Mouse (Mus musculus) MEL (cell line): ENCODE results near the gene Slco1a6. TPM values are rescaled to one million over a fixed set of nuclear protein-coding genes. Genes with fewer than 3 reads are reported as not detected.

Experiments used
- DNase-seq: peaks from one replicate; pipeline ENCODE4 v3.0.0; 2011; ENCODE audit warnings: low read depth, low spot score
- H3K27ac ChIP-seq: 2 replicates; pipeline ENCODE4 v1.5.1; 2012; ENCODE audit warnings: low read depth, mild to moderate bottlenecking, control low read depth, low read length, moderate library complexity; ENCODE audit not compliant: control insufficient read depth
- H3K27me3 ChIP-seq, 2 experiments: fragments of 150-350 bp in 1 of 2; sonication (generic) in 1 of 2; 2 replicates each; pipeline ENCODE4 v1.6.1; 2012; ENCODE audit warnings: low read length in 2 of 2, mild to moderate bottlenecking in 2 of 2, improper control_type of control experiment in 1 of 2, moderate library complexity in 1 of 2; ENCODE audit not compliant: insufficient read depth in 2 of 2, control insufficient read depth in 1 of 2
- H3K36me3 ChIP-seq, 2 experiments: 2 replicates each; pipeline ENCODE4 v1.6.1; 2012 to 2014; ENCODE audit warnings: low read length in 2 of 2, improper control_type of control experiment in 1 of 2, inconsistent platforms in 1 of 2, mild to moderate bottlenecking in 1 of 2; ENCODE audit not compliant: insufficient read depth in 2 of 2, control insufficient read depth in 1 of 2
- H3K4me1 ChIP-seq, 2 experiments: fragments of 150-350 bp in 1 of 2; sonication (generic) in 1 of 2; 2 replicates each; pipeline ENCODE4 v1.6.1; 2012; ENCODE audit warnings: low read length in 2 of 2, improper control_type of control experiment in 1 of 2, mild to moderate bottlenecking in 1 of 2; ENCODE audit not compliant: insufficient read depth in 2 of 2, control insufficient read depth in 1 of 2
- H3K4me3 ChIP-seq, 2 experiments: fragments of 150-350 bp in 1 of 2; sonication (generic) in 1 of 2; 2 replicates each; pipeline ENCODE4 v1.5.1; 2012; ENCODE audit warnings: low read depth in 2 of 2, low read length in 2 of 2, mild to moderate bottlenecking in 2 of 2, moderate library complexity in 2 of 2, control low read depth in 1 of 2, improper control_type of control experiment in 1 of 2; ENCODE audit not compliant: control insufficient read depth in 1 of 2, insufficient read depth in 1 of 2
- H3K79me2 ChIP-seq: 2 replicates; pipeline ENCODE4 v1.6.1; 2012; ENCODE audit warnings: mild to moderate bottlenecking, low read length, moderate library complexity; ENCODE audit not compliant: control insufficient read depth, poor library complexity, insufficient read depth
- H3K9ac ChIP-seq: 2 replicates; pipeline ENCODE4 v1.6.1; 2012; ENCODE audit warnings: low read depth, mild to moderate bottlenecking, control low read depth, low read length, moderate library complexity; ENCODE audit not compliant: control insufficient read depth, poor library complexity, severe bottlenecking
- H3K9me3 ChIP-seq: fragments of 150-350 bp; sonication (generic); replicated peaks from 2 replicates; pipeline ENCODE4 v1.6.1; 2012; ENCODE audit warnings: mild to moderate bottlenecking, low read length, improper control_type of control experiment, moderate library complexity; ENCODE audit not compliant: insufficient read depth
- BHLHE40 ChIP-seq: IDR thresholded peaks from 2 replicates; pipeline ENCODE4 v1.6.1; 2012; ENCODE audit warnings: low read depth, mild to moderate bottlenecking, inconsistent platforms, low read length, improper control_type of control experiment, borderline replicate concordance
- CHD1 ChIP-seq: IDR thresholded peaks from 2 replicates; pipeline ENCODE4 v1.6.1; 2012; ENCODE audit warnings: low read depth, mild to moderate bottlenecking, inconsistent platforms, low read length, improper control_type of control experiment
- E2F4 ChIP-seq: IDR thresholded peaks from 2 replicates; pipeline ENCODE4 v1.6.1; 2011; ENCODE audit warnings: low read depth, low read length, improper control_type of control experiment, borderline replicate concordance
- EP300 ChIP-seq, 2 experiments: IDR thresholded peaks; 2 replicates each; pipeline ENCODE4 v1.6.1; 2011; ENCODE audit warnings: improper control_type of control experiment in 2 of 2, low read length in 2 of 2, low read depth in 1 of 2, mild to moderate bottlenecking in 1 of 2
- KAT2A ChIP-seq: conservative IDR thresholded peaks from 2 replicates; pipeline ENCODE4 v1.6.1; 2012; ENCODE audit warnings: low read depth, low read length, improper control_type of control experiment, inconsistent platforms
- MEF2A ChIP-seq: IDR thresholded peaks from 2 replicates; pipeline ENCODE4 v1.6.1; 2014; ENCODE audit warnings: low read depth, mild to moderate bottlenecking, inconsistent platforms, low read length, improper control_type of control experiment; ENCODE audit not compliant: poor library complexity, insufficient replicate concordance, severe bottlenecking; ENCODE audit errors: extremely low read depth
- MXI1 ChIP-seq: IDR thresholded peaks from 2 replicates; pipeline ENCODE4 v1.6.1; 2011; ENCODE audit warnings: mild to moderate bottlenecking, low read depth, low read length, improper control_type of control experiment
- MYC ChIP-seq: IDR thresholded peaks from 2 replicates; pipeline ENCODE4 v1.6.1; 2011; ENCODE audit warnings: low read depth, mild to moderate bottlenecking, low read length, improper control_type of control experiment, moderate library complexity
- NELFE ChIP-seq: IDR thresholded peaks from 2 replicates; pipeline ENCODE4 v1.6.1; 2011; ENCODE audit warnings: low read depth, low read length, improper control_type of control experiment
- POLR2AphosphoS5 ChIP-seq: IDR thresholded peaks from 2 replicates; pipeline ENCODE4 v1.6.1; 2012; ENCODE audit warnings: low read depth, borderline replicate concordance, mild to moderate bottlenecking, inconsistent platforms, low read length, moderate library complexity, mixed read lengths
- RCOR1 ChIP-seq: IDR thresholded peaks from 2 replicates; pipeline ENCODE4 v1.6.1; 2012; ENCODE audit warnings: low read depth, mild to moderate bottlenecking, inconsistent platforms, low read length, improper control_type of control experiment
- SIN3A ChIP-seq: IDR thresholded peaks from 2 replicates; pipeline ENCODE4 v1.6.1; 2012; ENCODE audit warnings: low read length, improper control_type of control experiment, inconsistent platforms
- TAL1 ChIP-seq: IDR thresholded peaks from 2 replicates; pipeline ENCODE4 v1.6.1; 2012; ENCODE audit warnings: mild to moderate bottlenecking, inconsistent platforms, low read length, moderate library complexity, mixed read lengths
- TBP ChIP-seq: IDR thresholded peaks from 2 replicates; pipeline ENCODE4 v1.8.0; 2011; ENCODE audit warnings: low read depth, low read length, improper control_type of control experiment
- UBTF ChIP-seq: IDR thresholded peaks from 2 replicates; pipeline ENCODE4 v1.6.1; 2012; ENCODE audit warnings: low read depth, mild to moderate bottlenecking, inconsistent platforms, low read length, improper control_type of control experiment, moderate library complexity, borderline replicate concordance; ENCODE audit not compliant: insufficient read depth
- USF2 ChIP-seq, 2 experiments: IDR thresholded peaks; 2 replicates each; pipeline ENCODE4 v1.6.1; 2011 to 2012; ENCODE audit warnings: improper control_type of control experiment in 2 of 2, low read length in 2 of 2, borderline replicate concordance in 1 of 2, inconsistent platforms in 1 of 2, low read depth in 1 of 2, mild to moderate bottlenecking in 1 of 2; ENCODE audit not compliant: insufficient read depth in 1 of 2
- polyA plus RNA-seq, 2 experiments: library from polyadenylated mRNA; stranded (reverse) in 1 of 2; unstranded in 1 of 2; fragments of >175 nt in 1 of 2; fragments of >200 nt in 1 of 2; gene quantifications; 2 replicates each; pipeline versions ENCODE4 v1.2.1 to v1.2.4; 2012; ENCODE audit warnings: low replicate concordance in 2 of 2, low read depth in 1 of 2; ENCODE audit not compliant: insufficient read length in 2 of 2, insufficient read depth in 1 of 2, missing spikeins in 1 of 2
- total RNA-seq: library from RNA; depleted of rRNA; stranded (reverse); fragments of 300-350 nt; gene quantifications from 2 replicates; pipeline ENCODE4 v1.2.3, GENCODE M21; 2012

Slco1a6 gene
- total and polyA plus RNA-seq, 3 experiments: 1.4 TPM; not detected in 2

DNA sequence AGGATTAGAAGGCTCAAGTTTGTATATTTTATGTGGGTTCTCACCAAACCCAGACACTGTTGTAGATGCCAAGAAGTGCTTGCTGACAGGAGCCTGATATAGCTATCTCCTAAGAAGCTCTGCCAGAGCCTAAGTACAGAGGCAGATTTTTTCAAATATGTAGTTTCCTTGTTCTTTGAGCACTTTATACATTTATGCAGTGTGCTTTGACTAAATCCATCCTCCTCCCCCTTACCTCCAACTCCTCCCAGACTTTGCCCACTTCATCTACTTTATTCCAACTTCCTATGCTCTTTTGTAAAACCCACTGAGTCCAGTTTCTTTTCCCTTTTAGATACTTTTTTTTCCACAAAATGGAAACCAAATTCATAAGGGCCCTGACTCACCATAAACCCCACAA is 11.8 kb upstream of the Slco1a6 start:
- Histone ChIP-seq H3K4me3 (no peak overlapping the region), H3K9me3 (no peaks in the 10 kb centered on the region; the same call in 1 of the 2 replicates), H3K9ac (no peak overlapping the region), H3K27me3 (no peaks in the 10 kb centered on the region), H3K27ac (no peak overlapping the region), H3K36me3 (peaks cover 0 to 2% of the 10 kb centered on the region in 2 experiments; a peak in 1 of 4 replicates), H3K4me1 (peaks cover 4 to 5% of the 10 kb centered on the region in 2 experiments; a peak in 3 of 4 replicates), H3K79me2 (no peaks in the 10 kb centered on the region)
- TF ChIP-seq MYC: no peak
- TF ChIP-seq USF2 (IDR thresholded peaks at IDR 0.05; ENCODE audit: borderline replicate concordance in 1 of 2, insufficient read depth in 1 of 2, low read depth in 1 of 2, low read length in 2 of 2): no peak
- no peak for TF ChIP-seq KAT2A
- no peak for TF ChIP-seq TAL1
- TF ChIP-seq UBTF: no peak
- DNase-seq: no peak

DNA sequence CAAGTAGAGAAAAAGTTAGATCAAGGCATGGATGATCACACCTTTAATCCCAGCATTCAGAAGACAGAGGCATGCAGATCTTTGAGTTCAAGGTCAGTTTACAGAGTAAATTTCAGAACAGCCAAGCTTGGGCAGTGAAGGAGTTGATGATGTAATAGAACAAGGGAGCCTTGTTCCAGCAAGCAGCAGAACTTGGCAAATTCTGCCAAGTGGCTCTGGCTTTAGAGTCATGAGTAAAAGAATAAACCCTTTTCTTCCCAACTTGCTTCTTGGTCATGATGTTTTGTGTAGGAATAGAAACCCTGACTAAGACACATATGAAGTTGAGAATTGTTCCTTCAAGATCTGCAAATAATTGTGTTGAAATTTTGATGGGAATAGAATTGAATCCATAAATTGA is 3.5 kb upstream of the Slco1a6 start:
- no peak for DNase-seq
- Histone ChIP-seq H3K27me3 (no peaks in the 10 kb centered on the region), H3K79me2 (no peaks in the 10 kb centered on the region), H3K27ac (no peak overlapping the region), H3K4me1 (no peaks in the 10 kb centered on the region), H3K36me3 (no peaks in the 10 kb centered on the region; a peak in 1 of 4 replicates), H3K9ac (no peak overlapping the region), H3K9me3 (no peaks in the 10 kb centered on the region; the same call in 1 of the 2 replicates)
- TF ChIP-seq RCOR1 (no peak), POLR2AphosphoS5 (no peak), NELFE (no peak), MEF2A (no peak)
- TF ChIP-seq, all 39 proteins: peak for 0
- H3K4me3 ChIP-seq: no peak overlapping the region

DNA sequence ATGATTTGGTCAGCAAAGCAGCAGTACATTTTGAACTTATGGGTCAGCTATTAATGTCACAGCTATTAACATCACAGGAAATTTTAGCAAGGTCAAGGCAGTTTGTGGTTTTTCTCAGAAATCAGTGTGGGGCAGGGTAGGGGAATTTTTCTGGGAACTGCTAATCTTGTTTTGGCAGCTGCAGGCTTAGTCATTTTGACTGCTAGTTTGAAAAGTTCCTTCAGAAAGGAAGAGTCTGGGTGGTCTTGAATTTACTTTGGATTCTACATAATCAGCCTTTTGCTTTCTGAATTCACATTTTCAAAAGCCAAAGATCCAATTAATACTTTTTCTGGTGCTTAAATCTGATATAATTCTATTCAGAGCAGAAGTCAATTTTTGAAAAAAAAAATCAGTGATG is 1.4 kb upstream of the Slco1a6 start:
- Histone ChIP-seq H3K4me3 (no peak overlapping the region), H3K9ac (no peak overlapping the region), H3K27me3 (no peaks in the 10 kb centered on the region), H3K27ac (no peak overlapping the region)
- TF ChIP-seq MXI1 (no peak), TBP (no peak), MEF2A (no peak), TAL1 (peak; percentile 47), BHLHE40 (no peak), SIN3A (no peak), CHD1 (no peak), EP300 (IDR thresholded peaks at IDR 0.05; ENCODE audit: low read depth in 1 of 2, low read length in 2 of 2) (peak in 1 of 2 experiments; percentile 33; a peak in 1 of 4 replicates), POLR2AphosphoS5 (no peak), E2F4 (no peak)
- TF ChIP-seq, all 39 proteins: peak for 2
- Histone ChIP-seq H3K4me1 (no peaks in the 10 kb centered on the region), H3K36me3 (no peaks in the 10 kb centered on the region; a peak in 1 of 4 replicates), H3K79me2 (no peaks in the 10 kb centered on the region), H3K9me3 (no peaks in the 10 kb centered on the region)
- no peak for DNase-seq
